Mouse (Mus musculus) heart, postnatal 0 days (tissue): ENCODE measurements around the gene Nop14. TPM values are rescaled to one million over a fixed set of nuclear protein-coding genes. Genes with fewer than 3 reads are reported as not detected.
A peak's percentile ranks its signal among the peaks of the same experiment; 100 is the strongest.

Experiments used
- ATAC-seq: fragments of 200-750 bp; cut with Nextera tagmentation; 2 replicates; pipeline ENCODE4 v1.8.0; 2017; ENCODE audit warnings: low read depth, moderate number of reproducible peaks, moderate library complexity; ENCODE audit not compliant: insufficient read depth
- DNase-seq: peaks from one replicate; pipeline ENCODE4 v3.0.0-alpha.2; 2016; ENCODE audit warnings: low spot score
- H3K27ac ChIP-seq: fragments of 300-500 bp; sonication (generic); 2 replicates; pipeline ENCODE4 v1.5.1; 2014; ENCODE audit warnings: low read depth, mild to moderate bottlenecking
- H3K27me3 ChIP-seq: fragments of 300-500 bp; sonication (generic); 2 replicates; pipeline ENCODE4 v1.6.1; 2014; ENCODE audit warnings: low read length, mixed read lengths; ENCODE audit not compliant: control insufficient read depth, insufficient read depth
- H3K36me3 ChIP-seq: fragments of 300-500 bp; sonication (generic); replicated peaks from 2 replicates; pipeline ENCODE4 v1.6.1; 2014; ENCODE audit warnings: low read length, mixed read lengths; ENCODE audit not compliant: control insufficient read depth, insufficient read depth
- H3K4me1 ChIP-seq: fragments of 300-500 bp; sonication (generic); 2 replicates; pipeline ENCODE4 v1.6.1; 2014; ENCODE audit warnings: antibody characterized with exemption; ENCODE audit not compliant: control insufficient read depth, insufficient read depth
- H3K4me2 ChIP-seq: fragments of 300-500 bp; sonication (generic); 2 replicates; pipeline ENCODE4 v1.6.1; 2014; ENCODE audit warnings: low read depth, mild to moderate bottlenecking, low read length, moderate library complexity
- H3K4me3 ChIP-seq: fragments of 300-500 bp; sonication (generic); 2 replicates; pipeline ENCODE4 v1.5.1; 2014; ENCODE audit warnings: low read depth, low read length
- H3K9ac ChIP-seq: fragments of 300-500 bp; sonication (generic); replicated peaks from 2 replicates; pipeline ENCODE4 v1.6.1; 2014; ENCODE audit warnings: low read depth, low read length, mixed read lengths
- H3K9me3 ChIP-seq: fragments of 300-500 bp; sonication (generic); replicated peaks from 2 replicates; pipeline ENCODE4 v1.6.1; 2016; ENCODE audit warnings: low read length; ENCODE audit not compliant: control insufficient read depth
- CTCF ChIP-seq: IDR thresholded peaks from 2 replicates; pipeline ENCODE4 v1.5.1; 2016; ENCODE audit warnings: antibody characterized with exemption, control low read depth, low read depth
- EP300 ChIP-seq: IDR thresholded peaks from 2 replicates; pipeline ENCODE4 v1.6.1; 2016; ENCODE audit warnings: antibody characterized with exemption, low read depth
- WGBS: fragments of 180-500 bp; shearing (Covaris S2); extraction: QIAGEN DNeasy Blood & Tissue Kit; methylation state at CpG from one replicate; pipeline ENCODE4 v1.1.7; 2014; 5-methylcytosine and 5-hydroxymethylcytosine counted together
- polyA plus RNA-seq: library from polyadenylated mRNA; unstranded; fragments of >200 nt; fragmentation: Nextera tagmentation; extraction: Ambion mirVana; gene quantifications from 2 replicates; pipeline ENCODE4 v1.2.1, GENCODE M21; 2015
- total RNA-seq: library from RNA; depleted of rRNA; stranded (reverse); fragments of >200 nt; gene quantifications from 2 replicates; pipeline ENCODE4 v1.2.3, GENCODE M21; 2014; ENCODE audit warnings: low replicate concordance

Nop14 gene
- total and polyA plus RNA-seq, 2 experiments from 2014 or later: 11.1 to 66.6 TPM

DNA sequence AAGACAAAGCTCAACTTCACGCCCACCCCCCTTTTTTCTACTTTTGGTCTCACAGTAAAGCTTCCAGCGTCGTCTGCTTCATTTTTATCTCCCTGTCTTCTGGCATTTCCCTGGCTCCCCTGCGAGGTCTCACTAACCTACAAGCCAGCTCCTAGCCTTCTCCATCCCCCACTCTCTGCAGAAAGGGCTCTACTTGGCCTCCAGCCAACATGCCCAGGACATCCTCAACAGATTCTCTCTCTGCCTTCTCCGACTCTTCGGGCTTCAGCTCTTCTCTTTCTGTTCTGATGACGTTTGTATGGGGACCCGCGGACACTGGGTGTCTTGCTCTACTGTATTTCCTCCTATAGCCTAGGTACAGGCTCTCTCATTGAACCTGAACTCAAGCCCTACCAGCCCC is 5.1 kb downstream of the Nop14 start:
- H3K9ac ChIP-seq: no peak overlapping the region
- peaks cover 73% of the 10 kb centered on the region for H3K36me3 ChIP-seq
- 37% methylated on average over 9 of the region's 9 CpGs for WGBS
- no peak overlapping the region for H3K27ac ChIP-seq
- TF ChIP-seq EP300 (no peak), CTCF (no peak)
- no peak for ATAC-seq
- no peak overlapping the region for H3K4me3 ChIP-seq
- no peaks in the 10 kb centered on the region for H3K27me3 ChIP-seq
- peaks cover 7% of the 10 kb centered on the region; the same call in 1 of the 2 replicates for H3K4me1 ChIP-seq
- H3K4me2 ChIP-seq: no peak overlapping the region
- H3K9me3 ChIP-seq: no peaks in the 10 kb centered on the region
- no peak for DNase-seq

DNA sequence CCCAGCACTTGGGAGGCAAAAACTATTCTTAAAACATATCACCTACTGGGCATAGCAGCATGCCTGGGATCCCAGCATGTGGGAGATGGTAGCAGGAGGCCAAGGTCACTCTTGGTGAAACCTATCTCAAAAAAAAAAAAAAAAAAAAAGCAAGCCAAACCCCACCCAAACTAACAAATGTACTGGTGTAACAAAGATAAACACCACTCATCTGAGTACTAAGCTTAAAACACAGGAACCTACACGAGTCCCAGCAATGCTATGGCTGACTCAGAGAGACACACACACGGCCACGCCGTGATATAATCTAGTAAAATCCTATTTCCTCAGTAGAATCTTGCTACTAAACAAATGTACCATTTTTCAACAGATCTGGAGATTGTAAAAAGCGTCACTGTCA is 7.0 kb downstream of the Nop14 start:
- no peak overlapping the region for H3K4me3 ChIP-seq
- no peak for TF ChIP-seq CTCF
- no peak for TF ChIP-seq EP300
- H3K36me3 ChIP-seq: peaks cover 92% of the 10 kb centered on the region
- no peaks in the 10 kb centered on the region for H3K27me3 ChIP-seq
- no peaks in the 10 kb centered on the region for H3K4me1 ChIP-seq
- no peak overlapping the region for H3K9ac ChIP-seq
- no peak overlapping the region for H3K27ac ChIP-seq
- H3K9me3 ChIP-seq: no peaks in the 10 kb centered on the region
- H3K4me2 ChIP-seq: no peak overlapping the region
- ATAC-seq: no peak
- WGBS: 86% methylated on average over 5 of the region's 5 CpGs
- no peak for DNase-seq

DNA sequence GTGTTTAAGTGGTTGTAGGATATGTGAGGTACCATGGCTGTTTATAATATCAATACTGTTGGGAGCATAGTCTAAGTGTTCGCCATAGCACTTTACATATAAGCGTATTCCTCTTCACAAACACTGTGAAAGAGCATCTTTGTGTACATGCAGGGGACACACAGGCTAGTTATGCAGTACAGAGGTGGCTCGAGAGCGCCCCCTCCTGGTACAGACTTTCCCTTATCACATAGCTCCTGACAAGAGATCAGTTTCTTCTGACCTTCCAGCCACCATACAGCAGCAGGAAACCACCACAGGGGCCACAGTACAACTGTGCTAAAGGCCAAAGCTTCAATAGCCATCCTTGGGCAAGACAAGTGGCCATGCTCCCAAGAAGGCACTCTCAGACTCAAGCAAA is 12.4 kb downstream of the Nop14 start:
- 48% methylated on average over 4 of the region's 4 CpGs for WGBS
- no peaks in the 10 kb centered on the region for H3K9me3 ChIP-seq
- no peaks in the 10 kb centered on the region for H3K4me1 ChIP-seq
- no peak overlapping the region for H3K9ac ChIP-seq
- DNase-seq (no peak), ATAC-seq (no peak)
- no peaks in the 10 kb centered on the region for H3K27me3 ChIP-seq
- H3K4me3 ChIP-seq: no peak overlapping the region
- TF ChIP-seq EP300 (no peak), CTCF (peak; percentile 67)
- H3K4me2 ChIP-seq: no peak overlapping the region
- no peak overlapping the region for H3K27ac ChIP-seq
- peaks cover 89% of the 10 kb centered on the region for H3K36me3 ChIP-seq

- DNase-seq (peak; percentile 71), ATAC-seq (peak; percentile 84; the same call in 1 of the 2 replicates)
- no peaks in the 10 kb centered on the region for H3K27me3 ChIP-seq
- TF ChIP-seq EP300 (no peak), CTCF (peak; percentile 74)
- no peak overlapping the region for H3K9ac ChIP-seq
- peaks cover 76% of the 10 kb centered on the region for H3K36me3 ChIP-seq
- no peak overlapping the region for H3K4me3 ChIP-seq
- no peaks in the 10 kb centered on the region for H3K9me3 ChIP-seq
- no peaks in the 10 kb centered on the region for H3K4me1 ChIP-seq
- no peak overlapping the region for H3K27ac ChIP-seq
- H3K4me2 ChIP-seq: no peak overlapping the region
- 64% methylated on average over 5 of the region's 5 CpGs for WGBS
These were observed 17.0 kb downstream of the Nop14 start for GRCm38 (mm10) chr5:34642932-34643331.

DNA sequence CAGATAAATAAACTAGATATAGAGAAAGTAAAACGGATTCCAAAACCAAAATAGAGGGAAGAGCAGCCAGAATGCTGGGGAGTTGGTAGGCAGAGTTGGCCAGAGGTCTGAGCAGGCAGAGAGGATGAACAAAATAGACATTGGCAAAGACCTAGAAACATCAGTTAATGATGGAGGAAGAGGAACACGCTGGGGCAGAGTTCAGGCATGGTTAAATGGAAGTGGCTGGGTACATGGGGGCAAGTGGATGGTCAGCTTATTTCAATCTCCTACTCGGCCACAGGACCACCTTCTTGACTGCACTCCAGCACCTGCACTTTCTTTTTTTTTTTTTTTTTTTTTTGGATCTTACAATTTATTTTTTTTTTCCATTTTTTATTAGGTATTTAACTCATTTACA is 18.0 kb downstream of the Nop14 start:
- Histone ChIP-seq H3K9ac (no peak overlapping the region), H3K27me3 (no peaks in the 10 kb centered on the region), H3K36me3 (peaks cover 67% of the 10 kb centered on the region), H3K9me3 (no peaks in the 10 kb centered on the region), H3K4me2 (no peak overlapping the region), H3K4me1 (no peaks in the 10 kb centered on the region), H3K4me3 (no peak overlapping the region), H3K27ac (no peak overlapping the region)
- 81% methylated on average over 3 of the region's 3 CpGs for WGBS
- TF ChIP-seq EP300 (no peak), CTCF (no peak)
- no peak for DNase-seq
- no peak for ATAC-seq

- Histone ChIP-seq H3K36me3 (peaks cover 51% of the 10 kb centered on the region), H3K27ac (0 out of 2 replicates have a peak overlapping the region, but pooled peaks have one; percentile 73), H3K4me3 (no peak overlapping the region), H3K4me1 (no peaks in the 10 kb centered on the region), H3K9me3 (no peaks in the 10 kb centered on the region), H3K9ac (peak overlapping the region; percentile 66; the same call in 1 of the 2 replicates), H3K27me3 (no peaks in the 10 kb centered on the region), H3K4me2 (peak overlapping the region; percentile 92)
- no peak for DNase-seq
- ATAC-seq: no peak
- no peak for TF ChIP-seq EP300
- no peak for TF ChIP-seq CTCF
- WGBS: 70% methylated on average over 7 of the region's 7 CpGs
These were observed 22.3 kb downstream of the Nop14 start for GRCm38 (mm10) chr5:34637591-34638156.
